Mouse (Mus musculus) C2C12 (cell line): ENCODE data around the gene Mdk. TPM values are rescaled to one million over a fixed set of nuclear protein-coding genes. Genes with fewer than 3 reads are reported as not detected.

Source experiments
- H3K27me3 ChIP-seq: one replicate; pipeline ENCODE4 v1.6.1; 2011; ENCODE audit not compliant: control insufficient read depth, insufficient read depth, insufficient read length
- H3K36me3 ChIP-seq: one replicate; pipeline ENCODE4 v1.6.1; 2011; ENCODE audit not compliant: control insufficient read depth, insufficient read depth
- H3K4me3 ChIP-seq: one replicate; pipeline ENCODE4 v1.5.1; 2011; ENCODE audit warnings: mild to moderate bottlenecking, control low read depth; ENCODE audit not compliant: poor library complexity, insufficient read depth, severe bottlenecking
- H3K79me2 ChIP-seq: one replicate; pipeline ENCODE4 v1.6.1; 2011; ENCODE audit not compliant: control insufficient read depth, insufficient read depth
- H3K79me3 ChIP-seq: one replicate; pipeline ENCODE4 v1.6.1; 2011; ENCODE audit warnings: low read depth, control low read depth
- H3ac ChIP-seq: one replicate; pipeline ENCODE3; 2011; ENCODE audit warnings: low read depth; ENCODE audit not compliant: control insufficient read depth, insufficient read length
- CEBPB ChIP-seq: IDR thresholded peaks from one replicate; pipeline ENCODE4 v1.6.1; 2011; ENCODE audit warnings: low read depth, mild to moderate bottlenecking, control low read depth, moderate library complexity
- CTCF ChIP-seq: IDR thresholded peaks from one replicate; pipeline ENCODE4 v1.5.1; 2011; ENCODE audit not compliant: control insufficient read depth, insufficient read depth, insufficient read length
- FOSL1 ChIP-seq: IDR thresholded peaks from one replicate; pipeline ENCODE4 v1.8.0; 2011; ENCODE audit warnings: mild to moderate bottlenecking, low read length; ENCODE audit not compliant: poor library complexity, insufficient read depth, severe bottlenecking
- MAX ChIP-seq: IDR thresholded peaks from one replicate; pipeline ENCODE4 v1.6.1; 2011; ENCODE audit warnings: mild to moderate bottlenecking, control low read depth
- MYOD1 ChIP-seq: IDR thresholded peaks from one replicate; pipeline ENCODE4 v1.6.1; 2011; ENCODE audit warnings: low read depth; ENCODE audit not compliant: control insufficient read depth, insufficient read length
- MYOG ChIP-seq: IDR thresholded peaks from one replicate; pipeline ENCODE4 v1.6.1; 2011; ENCODE audit not compliant: control insufficient read depth, insufficient read length; ENCODE audit errors: extremely low read depth
- USF1 ChIP-seq: IDR thresholded peaks from one replicate; pipeline ENCODE4 v1.6.1; 2011; ENCODE audit warnings: low read depth, mild to moderate bottlenecking, control low read depth, moderate library complexity
- polyA plus RNA-seq: library from polyadenylated mRNA; unstranded; fragments of >200 nt; fragmentation: generic; extraction: Trizol; gene quantifications from one replicate; pipeline ENCODE4 v1.2.1, GENCODE M21; 2012; ENCODE audit warnings: missing spikeins

Mdk gene
- polyA plus RNA-seq, 1 experiment = 0.33 TPM

- Histone ChIP-seq H3ac (no peak overlapping the region), H3K36me3 (peaks cover 20% of the 10 kb centered on the region), H3K79me3 (peaks cover 3% of the 10 kb centered on the region), H3K79me2 (peaks cover 30% of the 10 kb centered on the region), H3K4me3 (no peak overlapping the region), H3K27me3 (no peaks in the 10 kb centered on the region)
- no peak for TF ChIP-seq CEBPB
- no peak for TF ChIP-seq MYOD1
- no peak for TF ChIP-seq USF1
- no peak for TF ChIP-seq FOSL1
- TF ChIP-seq MAX = no peak
- TF ChIP-seq MYOG = no peak
- no peak for TF ChIP-seq CTCF
Observed at GRCm38 (mm10) chr2:91942356-91942755, 10.3 kb upstream of the Mdk start.

DNA sequence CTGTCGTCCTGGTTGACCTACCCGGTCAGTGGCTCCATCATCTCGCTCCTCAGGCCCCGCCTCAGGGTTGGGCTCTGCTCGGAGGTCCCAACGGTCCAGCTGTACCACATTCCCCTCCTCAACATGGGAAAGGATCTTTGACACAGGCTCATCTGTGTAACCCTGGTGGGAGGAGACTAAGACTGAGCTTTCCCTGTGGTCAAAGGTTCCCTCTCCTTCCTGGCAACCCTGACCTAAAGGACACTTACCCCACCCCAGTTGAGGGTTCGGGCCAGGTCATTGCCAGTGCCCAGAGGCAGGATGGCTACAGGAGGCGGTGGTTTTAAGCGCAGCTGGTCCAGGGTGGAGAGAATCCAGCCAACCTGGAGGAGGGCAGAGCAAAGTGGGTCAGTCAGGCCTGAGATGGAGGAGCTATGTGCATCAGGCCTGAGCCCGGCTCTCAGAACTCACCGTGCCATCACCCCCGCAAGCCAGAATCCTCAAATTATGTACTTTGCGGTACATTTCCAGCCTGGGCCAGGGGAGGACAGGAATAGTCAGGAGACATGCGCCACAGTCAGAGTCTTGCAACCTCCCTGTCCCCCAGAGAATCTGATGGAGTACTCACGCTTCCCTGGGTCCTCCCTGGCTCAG, 7.3 kb upstream of the Mdk start:
- H3K36me3 ChIP-seq = peaks cover 40% of the 10 kb centered on the region
- H3K27me3 ChIP-seq = no peaks in the 10 kb centered on the region
- H3ac ChIP-seq = no peak overlapping the region
- H3K79me2 ChIP-seq = peaks cover 6% of the 10 kb centered on the region
- no peak for TF ChIP-seq MYOG
- TF ChIP-seq CTCF = no peak
- TF ChIP-seq MAX = no peak
- TF ChIP-seq CEBPB = no peak
- no peak for TF ChIP-seq FOSL1
- no peak for TF ChIP-seq USF1
- TF ChIP-seq MYOD1 = no peak
- H3K79me3 ChIP-seq = no peaks in the 10 kb centered on the region
- H3K4me3 ChIP-seq = no peak overlapping the region

- Histone ChIP-seq H3K79me3 (no peaks in the 10 kb centered on the region), H3K4me3 (no peak overlapping the region), H3ac (no peak overlapping the region), H3K27me3 (no peaks in the 10 kb centered on the region), H3K79me2 (no peaks in the 10 kb centered on the region), H3K36me3 (peaks cover 49% of the 10 kb centered on the region)
- TF ChIP-seq USF1 (no peak), MYOG (no peak), CTCF (no peak), MAX (no peak), FOSL1 (no peak), CEBPB (no peak), MYOD1 (no peak)
Observed at GRCm38 (mm10) chr2:91936154-91936553, 4.1 kb upstream of the Mdk start.

- peaks cover 44% of the 10 kb centered on the region for H3K36me3 ChIP-seq
- no peak overlapping the region for H3ac ChIP-seq
- H3K4me3 ChIP-seq = no peak overlapping the region
- H3K79me2 ChIP-seq = no peaks in the 10 kb centered on the region
- no peaks in the 10 kb centered on the region for H3K27me3 ChIP-seq
- no peaks in the 10 kb centered on the region for H3K79me3 ChIP-seq
- TF ChIP-seq CTCF (no peak), USF1 (no peak), MYOG (no peak), MAX (no peak), FOSL1 (no peak), CEBPB (no peak), MYOD1 (no peak)
Observed at GRCm38 (mm10) chr2:91934826-91935525, 2.9 kb upstream of the Mdk start.

DNA sequence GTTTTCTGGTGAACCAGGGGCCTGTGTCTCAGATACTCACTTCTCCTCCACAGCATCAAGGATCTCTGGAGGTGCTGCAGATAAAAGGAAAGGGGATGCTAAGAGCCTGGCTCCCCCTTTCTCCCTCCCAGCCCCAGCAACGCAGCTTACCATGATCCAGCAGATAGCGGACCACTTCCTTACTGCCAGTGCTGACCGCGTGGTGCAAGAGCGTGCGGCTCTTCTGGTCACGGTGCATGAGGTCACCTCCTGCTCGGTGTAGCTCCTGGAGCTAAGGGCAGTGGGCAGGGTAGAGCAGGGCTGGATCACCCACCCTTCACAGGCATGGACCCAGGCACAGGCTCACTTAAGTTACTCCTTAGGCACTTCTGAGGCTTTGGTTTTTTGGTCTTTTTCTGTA, 1.9 kb upstream of the Mdk start:
- Histone ChIP-seq H3K79me2 (no peaks in the 10 kb centered on the region), H3K27me3 (no peaks in the 10 kb centered on the region), H3K36me3 (peaks cover 44% of the 10 kb centered on the region), H3K79me3 (no peaks in the 10 kb centered on the region), H3ac (no peak overlapping the region), H3K4me3 (no peak overlapping the region)
- TF ChIP-seq CEBPB (no peak), CTCF (no peak), FOSL1 (no peak), MYOG (no peak), USF1 (no peak), MYOD1 (no peak), MAX (no peak)
